Mouse (Mus musculus): ENCODE results near the gene Ubqln4. TPM values are rescaled to one million over a fixed set of nuclear protein-coding genes. Genes with fewer than 3 reads are reported as not detected.

The Ubqln4 gene
- polyA plus RNA-seq, 1 experiment: 55.9 TPM

DNA sequence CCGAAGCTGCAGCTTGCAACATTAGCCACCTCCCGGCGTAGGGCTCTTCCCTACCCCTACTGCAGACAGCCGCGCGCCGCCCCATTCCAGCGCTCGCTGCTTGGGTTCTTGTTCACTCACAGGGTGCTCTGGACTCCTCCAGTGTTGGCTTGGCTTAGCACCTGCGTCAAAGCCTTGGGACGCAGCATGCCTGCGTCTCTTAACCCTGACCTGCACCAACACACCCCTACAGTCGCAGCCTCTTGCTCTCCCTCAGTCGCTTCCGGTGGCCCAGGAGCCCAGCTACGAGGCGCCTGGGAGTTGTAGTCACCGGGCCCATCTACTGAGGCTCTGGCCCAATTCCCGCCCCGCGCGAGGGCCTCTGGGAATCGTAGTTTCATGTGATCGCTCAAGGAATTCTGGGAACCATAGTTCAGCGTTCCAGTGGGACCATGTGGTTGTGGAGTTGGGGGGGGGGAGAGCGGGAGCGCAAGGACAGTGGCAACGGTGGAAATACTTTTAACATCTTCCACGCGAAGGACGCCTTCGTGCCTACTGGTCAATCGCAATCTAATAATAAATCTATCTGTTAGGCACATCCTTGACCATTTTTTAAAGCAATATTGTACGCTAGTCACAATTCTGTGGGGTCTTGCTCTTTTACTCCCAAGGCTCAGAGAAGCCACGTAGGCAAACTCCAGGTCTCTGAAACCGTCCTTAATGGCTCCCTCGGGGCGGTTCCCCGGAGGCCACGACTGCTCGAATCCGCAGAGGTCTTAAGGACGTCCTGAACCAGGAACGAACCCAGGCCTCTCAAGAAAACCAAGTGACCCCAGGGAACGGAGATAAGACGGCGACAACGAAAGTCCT is 658 bp upstream of the Ubqln4 start, which contains the start of gene Lamtor2:
Lamtor2 (minus strand) TSS at position 399 of the 849 bp plus-strand sequence.
- H3K4me3 ChIP-seq (ENCODE audit: insufficient read depth, poor library complexity, severe bottlenecking): peak within 1 kb of the TSS; percentile 76
- H3ac ChIP-seq (ENCODE audit: control insufficient read depth, insufficient read length, low read depth): peak within 1 kb of the TSS; percentile 88
- peaks cover 62% of the 10 kb centered on the region for H3K79me2 ChIP-seq (ENCODE audit: control insufficient read depth, insufficient read depth)
- TF ChIP-seq MAX (IDR thresholded peaks at IDR 0.05): peak; percentile 92
- TF ChIP-seq MYOG (IDR thresholded peaks at IDR 0.05; ENCODE audit: control insufficient read depth, extremely low read depth, insufficient read length): no peak
- peaks cover 31% of the 10 kb centered on the region for H3K79me3 ChIP-seq (ENCODE audit: low read depth)
- H3K36me3 ChIP-seq (ENCODE audit: control insufficient read depth, insufficient read depth): peaks cover 23% of the 10 kb centered on the region
- no peaks in the 10 kb centered on the region for H3K27me3 ChIP-seq (ENCODE audit: control insufficient read depth, insufficient read depth, insufficient read length)

DNA sequence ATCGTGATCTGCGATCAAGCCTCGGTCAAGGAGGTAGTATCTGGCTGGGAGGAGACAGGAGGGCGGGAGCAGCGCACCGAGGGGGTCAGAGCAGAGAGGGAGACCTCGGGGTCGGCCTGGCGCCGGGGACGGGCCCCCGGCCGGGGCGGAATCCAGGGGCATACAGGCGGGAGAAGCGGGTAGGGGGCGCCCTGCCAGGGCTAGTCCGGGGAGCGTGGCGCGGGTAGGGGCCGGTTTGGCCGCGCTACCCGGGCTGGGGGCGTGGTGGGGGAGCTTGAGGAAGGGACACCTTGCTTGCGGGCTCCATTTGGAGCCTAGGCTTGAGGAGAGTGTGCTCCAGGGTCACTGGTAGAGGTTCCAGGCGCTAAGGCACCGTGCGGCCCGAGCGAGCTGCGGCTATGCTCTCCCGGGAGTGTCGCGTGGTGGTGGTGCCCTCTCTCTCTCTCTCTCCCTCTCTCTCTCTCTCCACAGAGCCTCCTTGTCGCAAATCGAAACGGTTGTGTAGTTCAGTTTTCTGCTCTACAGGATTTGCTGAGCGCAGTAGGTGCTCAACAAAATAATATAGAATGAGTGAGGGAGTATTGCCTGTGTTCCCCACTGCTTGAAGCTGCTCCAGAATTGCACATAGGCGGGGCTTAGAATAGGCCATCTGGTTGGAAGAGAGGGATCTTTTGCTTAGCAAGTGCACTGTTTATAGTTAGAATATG is 475 bp downstream of the Ubqln4 start:
- peak; percentile 4 for TF ChIP-seq CTCF (IDR thresholded peaks at IDR 0.05; ENCODE audit: control insufficient read depth, insufficient read depth, insufficient read length)
- no peak for TF ChIP-seq CEBPB (IDR thresholded peaks at IDR 0.05; ENCODE audit: low read depth)
- peaks cover 34% of the 10 kb centered on the region for H3K79me3 ChIP-seq (ENCODE audit: low read depth)
- peak overlapping the region; percentile 88 for H3ac ChIP-seq (ENCODE audit: control insufficient read depth, insufficient read length, low read depth)
- peak overlapping the region; percentile 76 for H3K4me3 ChIP-seq (ENCODE audit: insufficient read depth, poor library complexity, severe bottlenecking)
- H3K36me3 ChIP-seq (ENCODE audit: control insufficient read depth, insufficient read depth): peaks cover 33% of the 10 kb centered on the region
- no peaks in the 10 kb centered on the region for H3K27me3 ChIP-seq (ENCODE audit: control insufficient read depth, insufficient read depth, insufficient read length)
- H3K79me2 ChIP-seq (ENCODE audit: control insufficient read depth, insufficient read depth): peaks cover 67% of the 10 kb centered on the region

DNA sequence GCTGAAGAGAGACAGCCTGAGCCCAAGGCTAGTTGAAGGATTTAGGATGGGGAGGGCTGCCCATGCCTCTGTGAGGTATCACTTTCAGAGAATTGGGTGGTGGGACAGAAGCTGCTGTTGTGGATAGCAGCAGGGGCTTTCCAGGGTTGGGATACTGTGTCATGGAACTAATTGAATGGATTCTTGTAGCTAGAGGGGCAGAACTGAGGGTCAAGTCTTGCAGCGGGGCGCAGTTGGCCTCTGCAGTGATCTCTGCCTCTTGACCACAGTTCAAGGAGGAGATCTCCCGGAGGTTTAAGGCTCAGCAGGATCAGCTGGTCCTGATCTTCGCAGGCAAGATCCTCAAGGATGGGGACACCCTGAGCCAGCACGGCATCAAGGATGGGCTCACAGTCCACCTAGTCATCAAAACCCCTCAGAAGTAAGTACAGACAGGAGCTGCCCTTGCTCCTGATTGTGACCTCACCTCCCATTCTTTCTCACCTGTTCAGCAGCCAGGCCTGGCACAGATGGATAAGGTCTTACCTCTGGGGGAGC is 1.6 kb downstream of the Ubqln4 start:
- TF ChIP-seq USF1 (IDR thresholded peaks at IDR 0.05; ENCODE audit: low read depth) (no peak), MAX (IDR thresholded peaks at IDR 0.05) (no peak), MYOD1 (IDR thresholded peaks at IDR 0.05; ENCODE audit: control insufficient read depth, insufficient read length, low read depth) (no peak), FOSL1 (IDR thresholded peaks at IDR 0.05; ENCODE audit: insufficient read depth, low read length, poor library complexity, severe bottlenecking) (no peak), CEBPB (IDR thresholded peaks at IDR 0.05; ENCODE audit: low read depth) (no peak), MYOG (IDR thresholded peaks at IDR 0.05; ENCODE audit: control insufficient read depth, extremely low read depth, insufficient read length) (no peak), CTCF (IDR thresholded peaks at IDR 0.05; ENCODE audit: control insufficient read depth, insufficient read depth, insufficient read length) (no peak)
- H3K27me3 ChIP-seq (ENCODE audit: control insufficient read depth, insufficient read depth, insufficient read length): no peaks in the 10 kb centered on the region
- H3K36me3 ChIP-seq (ENCODE audit: control insufficient read depth, insufficient read depth): peaks cover 44% of the 10 kb centered on the region
- peaks cover 34% of the 10 kb centered on the region for H3K79me3 ChIP-seq (ENCODE audit: low read depth)
- no peak overlapping the region for H3K4me3 ChIP-seq (ENCODE audit: insufficient read depth, poor library complexity, severe bottlenecking)
- H3ac ChIP-seq (ENCODE audit: control insufficient read depth, insufficient read length, low read depth): no peak overlapping the region
- peaks cover 67% of the 10 kb centered on the region for H3K79me2 ChIP-seq (ENCODE audit: control insufficient read depth, insufficient read depth)

DNA sequence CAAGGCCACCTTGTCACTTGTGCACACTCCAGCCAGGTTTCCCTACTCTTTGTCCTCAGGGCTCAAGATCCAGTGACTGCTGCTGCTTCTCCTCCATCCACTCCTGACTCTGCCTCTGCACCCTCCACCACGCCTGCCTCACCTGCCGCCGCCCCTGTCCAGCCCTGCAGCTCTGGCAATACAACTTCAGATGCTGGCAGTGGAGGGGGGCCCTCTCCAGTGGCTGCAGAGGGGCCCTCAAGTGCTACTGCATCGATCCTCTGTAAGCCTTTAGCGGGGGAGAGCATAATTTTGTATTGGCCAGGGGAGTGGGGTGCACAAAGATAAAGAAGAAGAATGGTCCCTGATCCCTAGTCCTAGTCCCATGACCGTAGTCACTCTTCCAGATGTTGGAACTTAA is 2.2 kb downstream of the Ubqln4 start:
- Histone ChIP-seq H3K4me3 (ENCODE audit: insufficient read depth, poor library complexity, severe bottlenecking) (no peak overlapping the region), H3K36me3 (ENCODE audit: control insufficient read depth, insufficient read depth) (peaks cover 50% of the 10 kb centered on the region)
- TF ChIP-seq MYOD1 (IDR thresholded peaks at IDR 0.05; ENCODE audit: control insufficient read depth, insufficient read length, low read depth) (no peak), FOSL1 (IDR thresholded peaks at IDR 0.05; ENCODE audit: insufficient read depth, low read length, poor library complexity, severe bottlenecking) (no peak), USF1 (IDR thresholded peaks at IDR 0.05; ENCODE audit: low read depth) (no peak), MAX (IDR thresholded peaks at IDR 0.05) (no peak), CEBPB (IDR thresholded peaks at IDR 0.05; ENCODE audit: low read depth) (no peak), CTCF (IDR thresholded peaks at IDR 0.05; ENCODE audit: control insufficient read depth, insufficient read depth, insufficient read length) (no peak), MYOG (IDR thresholded peaks at IDR 0.05; ENCODE audit: control insufficient read depth, extremely low read depth, insufficient read length) (no peak)

DNA sequence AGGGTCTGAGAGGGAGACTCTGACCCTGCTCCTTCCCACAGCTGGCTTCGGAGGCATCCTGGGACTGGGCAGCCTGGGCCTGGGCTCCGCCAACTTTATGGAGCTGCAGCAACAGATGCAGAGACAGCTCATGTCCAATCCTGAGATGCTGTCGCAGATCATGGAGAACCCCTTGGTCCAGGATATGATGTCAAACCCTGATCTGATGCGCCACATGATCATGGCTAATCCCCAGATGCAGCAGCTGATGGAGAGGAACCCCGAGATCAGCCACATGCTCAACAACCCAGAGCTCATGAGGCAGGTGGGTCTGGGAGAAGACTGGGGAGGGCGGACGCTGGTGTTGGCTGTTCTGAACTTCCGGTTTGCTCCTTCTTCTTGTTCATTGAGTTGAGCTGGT is 3.1 kb downstream of the Ubqln4 start:
- no peak overlapping the region for H3ac ChIP-seq (ENCODE audit: control insufficient read depth, insufficient read length, low read depth)
- peaks cover 59% of the 10 kb centered on the region for H3K36me3 ChIP-seq (ENCODE audit: control insufficient read depth, insufficient read depth)
- no peaks in the 10 kb centered on the region for H3K27me3 ChIP-seq (ENCODE audit: control insufficient read depth, insufficient read depth, insufficient read length)
- H3K79me3 ChIP-seq (ENCODE audit: low read depth): peaks cover 32% of the 10 kb centered on the region
- peaks cover 59% of the 10 kb centered on the region for H3K79me2 ChIP-seq (ENCODE audit: control insufficient read depth, insufficient read depth)
- H3K4me3 ChIP-seq (ENCODE audit: insufficient read depth, poor library complexity, severe bottlenecking): no peak overlapping the region
- TF ChIP-seq CTCF (IDR thresholded peaks at IDR 0.05; ENCODE audit: control insufficient read depth, insufficient read depth, insufficient read length) (no peak), CEBPB (IDR thresholded peaks at IDR 0.05; ENCODE audit: low read depth) (no peak), USF1 (IDR thresholded peaks at IDR 0.05; ENCODE audit: low read depth) (no peak), MYOG (IDR thresholded peaks at IDR 0.05; ENCODE audit: control insufficient read depth, extremely low read depth, insufficient read length) (no peak), MAX (IDR thresholded peaks at IDR 0.05) (no peak), MYOD1 (IDR thresholded peaks at IDR 0.05; ENCODE audit: control insufficient read depth, insufficient read length, low read depth) (no peak), FOSL1 (IDR thresholded peaks at IDR 0.05; ENCODE audit: insufficient read depth, low read length, poor library complexity, severe bottlenecking) (no peak)

More for the DNA sequence above, 2.2 kb downstream of the Ubqln4 start:
- H3ac ChIP-seq (ENCODE audit: control insufficient read depth, insufficient read length, low read depth): no peak overlapping the region
- H3K79me3 ChIP-seq (ENCODE audit: low read depth): peaks cover 34% of the 10 kb centered on the region
- H3K79me2 ChIP-seq (ENCODE audit: control insufficient read depth, insufficient read depth): peaks cover 67% of the 10 kb centered on the region
- no peaks in the 10 kb centered on the region for H3K27me3 ChIP-seq (ENCODE audit: control insufficient read depth, insufficient read depth, insufficient read length)

Data from C2C12 (cell line).